Mouse (Mus musculus): ENCODE measurements around the gene Itga9.

The Itga9 gene

DNA sequence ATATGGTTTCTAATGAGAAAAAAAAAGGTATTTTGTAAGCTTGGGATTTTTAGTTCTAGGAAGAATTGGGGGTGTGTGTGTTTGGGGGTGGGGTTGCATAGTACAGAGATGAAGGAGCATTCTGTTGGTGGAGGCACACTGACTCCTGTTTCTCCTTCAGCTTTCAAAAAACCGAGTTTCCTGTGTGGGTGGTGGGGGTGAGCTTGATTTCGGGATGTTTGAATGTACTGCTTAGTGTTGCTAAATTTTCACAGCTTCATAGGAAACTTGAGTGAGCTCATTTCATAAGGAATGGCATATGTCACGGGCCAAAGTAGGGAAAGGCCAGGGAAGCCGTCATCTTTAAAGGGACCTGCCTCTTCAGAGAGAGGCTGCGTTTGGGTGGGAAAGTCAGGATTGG lies 122.5 kb downstream of the Itga9 start:
- ChIA-PET CTCF (interaction anchor here in 1 of 4 experiments (0.7 kb wide), 1 partner anchor 142 kb away, joined by 3 read pairs; no protein-coding TSS in a partner anchor), POLR2A (interaction anchor here in 1 of 4 experiments (0.6 kb wide), 1 partner anchor 32 kb away, joined by 4 read pairs; no protein-coding TSS in a partner anchor)

DNA sequence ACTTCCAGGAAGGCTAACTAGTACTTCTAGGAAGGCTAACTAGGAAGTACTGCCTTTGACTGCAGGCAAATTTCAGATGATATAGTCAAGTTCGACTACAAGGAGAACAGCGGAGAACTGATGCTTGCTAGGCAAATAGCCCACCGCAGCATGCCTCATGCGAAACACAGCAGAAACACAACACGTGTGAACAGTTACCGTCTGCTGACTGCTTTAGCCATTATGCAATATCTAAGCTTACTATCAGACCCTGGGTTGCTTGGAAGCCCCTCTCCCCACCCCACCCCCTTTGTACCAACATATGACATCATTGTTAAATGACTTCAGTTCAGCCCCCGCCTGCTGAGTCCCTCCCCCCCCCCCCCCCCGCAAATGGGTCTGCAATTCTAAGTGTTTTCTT lies 123.7 kb downstream of the Itga9 start:
- CTCF ChIA-PET, result no interaction called here
- POLR2A ChIA-PET, result interaction anchor here in 1 of 4 experiments (0.5 kb wide), 1 partner anchor 356 kb away, joined by 4 read pairs; no protein-coding TSS in a partner anchor

- CTCF ChIA-PET, result interaction anchor here in 1 of 4 experiments (0.6 kb wide), 1 partner anchor 636 kb away, joined by 3 read pairs; no protein-coding TSS in a partner anchor
- POLR2A ChIA-PET, result interaction anchor here in 3 of 4 experiments (0.5 to 0.6 kb wide), 3 partner anchors 236 to 434 kb away, joined by 3 to 5 read pairs (median 5); no protein-coding TSS in a partner anchor
Measured at GRCm38 (mm10) chr9:118730871-118731390, 124.4 kb downstream of the Itga9 start.

GRCm38 (mm10) chr9:118731650-118732049 lies 125.2 kb downstream of the Itga9 start:
- POLR2A ChIA-PET, result interaction anchor here in 1 of 4 experiments (0.6 kb wide), 1 partner anchor 237 kb away, joined by 5 read pairs; no protein-coding TSS in a partner anchor
- CTCF ChIA-PET, result interaction anchor here in 1 of 4 experiments (0.6 kb wide), 1 partner anchor 637 kb away, joined by 3 read pairs; no protein-coding TSS in a partner anchor

GRCm38 (mm10) chr9:118733601-118734000 lies 127.1 kb downstream of the Itga9 start:
- CTCF ChIA-PET, result no interaction called here

DNA sequence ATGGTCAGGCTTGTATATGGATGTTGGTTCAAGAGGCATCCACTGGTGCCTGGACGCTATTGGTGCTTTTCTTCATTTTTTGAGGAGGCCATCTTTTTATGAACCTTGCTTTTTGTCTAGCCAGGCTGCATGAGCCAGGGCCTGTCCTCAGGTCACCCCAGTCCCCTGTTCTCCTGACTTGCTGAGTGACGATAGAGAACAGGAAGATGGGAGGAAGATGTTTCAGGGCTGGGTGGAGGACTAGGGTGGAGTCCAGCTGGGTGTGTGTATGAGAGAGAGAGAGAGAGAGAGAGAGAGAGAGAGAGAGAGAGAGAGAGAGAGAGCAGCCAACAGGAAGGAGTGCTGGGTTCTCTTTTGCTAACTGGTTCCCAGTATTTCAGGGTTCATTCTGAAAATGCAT lies 130.6 kb downstream of the Itga9 start:
- ChIA-PET POLR2A (no interaction called here), CTCF (interaction anchor here in 1 of 4 experiments (0.7 kb wide), 1 partner anchor 24 kb away, joined by 4 read pairs; no protein-coding TSS in a partner anchor)

More at GRCm38 (mm10) chr9:118733601-118734000, 127.1 kb downstream of the Itga9 start:
- POLR2A ChIA-PET, result no interaction called here

DNA sequence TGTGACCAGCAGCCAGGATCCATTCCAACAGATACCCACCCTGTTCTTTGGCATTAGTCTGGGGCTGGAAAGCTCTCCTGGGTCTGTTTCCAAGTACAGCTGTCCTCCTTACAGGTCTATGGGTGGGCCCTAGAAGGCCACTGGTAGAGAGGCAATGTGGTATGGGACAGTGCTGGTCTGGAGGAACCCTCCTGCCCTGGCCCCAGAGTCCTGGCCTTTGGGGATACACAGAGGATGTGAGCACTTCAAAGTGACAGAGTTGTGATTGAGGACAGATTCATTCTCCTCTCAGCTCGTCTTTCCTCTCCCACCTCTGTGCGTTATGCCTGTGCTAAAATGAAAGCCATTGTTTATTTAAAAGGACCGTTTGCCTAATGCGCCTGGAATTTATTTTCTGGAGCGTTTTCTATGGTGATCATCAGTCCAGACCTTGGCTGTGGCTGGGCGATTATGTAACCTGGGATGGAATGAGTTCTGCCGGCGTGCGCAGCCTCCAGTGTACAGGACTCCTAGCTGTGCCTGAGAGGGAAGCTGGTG lies 131.2 kb downstream of the Itga9 start:
- POLR2A ChIA-PET, result no interaction called here
- CTCF ChIA-PET, result no interaction called here

DNA sequence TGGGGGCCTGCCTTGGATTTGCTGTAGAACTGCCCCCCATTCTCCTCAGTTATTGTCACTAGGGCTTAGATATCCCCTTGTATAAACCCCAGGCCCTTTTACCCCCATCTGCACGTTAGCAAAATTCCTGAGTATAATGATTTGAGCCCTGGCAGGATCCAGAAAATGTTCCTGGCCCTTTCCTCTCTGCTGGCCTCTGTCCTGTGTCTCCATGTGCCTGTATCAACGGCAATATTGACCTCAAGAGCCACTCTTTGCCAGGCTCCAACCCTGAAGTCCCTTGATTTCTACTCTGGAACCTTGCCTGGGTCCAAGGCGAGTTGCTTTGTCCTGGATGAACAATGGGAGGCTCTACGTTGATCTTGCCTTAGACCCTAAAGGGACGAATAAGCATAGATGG lies 131.8 kb downstream of the Itga9 start:
- ChIA-PET POLR2A (no interaction called here), CTCF (no interaction called here)

DNA sequence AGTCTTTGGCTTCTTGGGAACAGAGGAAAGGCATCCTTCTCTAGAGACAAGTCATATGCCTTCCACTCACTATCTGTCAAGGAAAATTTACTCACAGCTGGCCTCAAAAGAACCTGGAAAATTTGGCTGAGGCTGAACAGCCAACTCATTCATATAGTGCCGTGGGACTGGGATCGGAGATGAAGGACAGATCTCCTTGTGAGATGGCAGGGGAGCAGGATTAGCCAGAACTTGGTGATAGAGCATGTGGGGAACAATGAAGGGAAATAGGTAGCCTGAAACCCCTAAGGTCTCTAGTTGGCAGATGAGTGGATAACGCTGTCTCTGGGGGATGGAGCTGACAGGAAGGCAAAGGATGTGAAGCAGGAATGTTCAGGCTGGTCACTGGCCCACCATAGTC lies 132.6 kb downstream of the Itga9 start:
- CTCF ChIA-PET, result no interaction called here
- POLR2A ChIA-PET, result no interaction called here

DNA sequence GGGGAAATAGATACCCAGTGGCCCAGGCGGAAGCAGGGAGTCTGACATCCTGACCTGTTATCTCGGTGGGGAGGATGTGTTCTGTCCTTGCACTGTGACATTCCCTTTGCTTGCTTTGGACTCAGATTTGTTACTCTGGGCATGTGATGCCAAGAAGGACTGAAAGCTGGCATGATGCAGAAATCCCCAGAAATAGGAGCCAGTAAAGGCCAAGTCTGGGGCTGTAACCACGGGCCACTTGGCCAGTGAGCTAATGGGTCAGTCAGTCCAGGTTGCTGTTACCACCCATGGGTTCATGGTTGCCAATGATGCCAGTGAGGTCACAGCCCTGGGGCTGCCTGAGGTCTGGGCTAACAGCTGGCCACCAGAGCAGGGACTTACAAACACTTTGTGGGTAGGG lies 133.2 kb downstream of the Itga9 start:
- POLR2A ChIA-PET, result no interaction called here

GRCm38 (mm10) chr9:118741268-118741667 lies 134.8 kb downstream of the Itga9 start:
- ChIA-PET POLR2A (interaction anchor here in 1 of 4 experiments (0.5 kb wide), 1 partner anchor 16 kb away, joined by 3 read pairs; no protein-coding TSS in a partner anchor), CTCF (no interaction called here)

More for the DNA sequence above, 133.2 kb downstream of the Itga9 start:
- CTCF ChIA-PET, result interaction anchor here in 1 of 4 experiments (0.6 kb wide), 1 partner anchor 460 kb away, joined by 4 read pairs; no protein-coding TSS in a partner anchor

- ChIA-PET CTCF (no interaction called here), POLR2A (no interaction called here)
Measured at GRCm38 (mm10) chr9:118749335-118749949, 143.0 kb downstream of the Itga9 start.

DNA sequence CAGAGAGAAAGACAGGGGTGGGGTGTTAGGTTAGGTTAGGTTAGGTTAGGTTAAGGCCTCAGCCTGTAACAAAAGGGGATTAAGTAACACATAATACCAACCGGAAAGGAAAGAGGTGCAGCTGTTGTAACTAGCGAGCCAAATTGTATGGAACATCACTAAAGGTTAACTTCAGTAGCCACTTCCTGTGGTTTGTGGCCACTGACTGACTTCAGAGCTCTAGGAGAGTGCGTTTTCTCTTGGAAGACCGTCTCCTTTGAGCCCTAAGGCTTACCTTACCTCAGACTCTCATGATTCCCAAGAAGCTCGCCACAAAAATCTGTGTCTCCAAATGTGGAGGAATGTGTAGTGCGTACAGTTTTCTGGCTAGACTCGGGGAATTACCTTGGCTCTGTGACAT lies 144.3 kb downstream of the Itga9 start:
- ChIA-PET CTCF (no interaction called here), POLR2A (no interaction called here)

GRCm38 (mm10) chr9:118752376-118752775 lies 145.9 kb downstream of the Itga9 start:
- POLR2A ChIA-PET, result no interaction called here
- CTCF ChIA-PET, result interaction anchor here in 1 of 4 experiments (0.6 kb wide), 1 partner anchor 267 kb away, joined by 3 read pairs; no protein-coding TSS in a partner anchor

- ChIA-PET CTCF (no interaction called here), POLR2A (interaction anchor here in 1 of 4 experiments (0.6 kb wide), 2 partner anchors 53 to 200 kb away, joined by 3 to 4 read pairs; no protein-coding TSS in a partner anchor)
Measured at GRCm38 (mm10) chr9:118759462-118759861, 153.0 kb downstream of the Itga9 start.

- CTCF ChIA-PET, result interaction anchor here in 2 of 4 experiments (0.7 kb wide), 2 partner anchors 551 to 979 kb away, joined by 4 to 6 read pairs; no protein-coding TSS in a partner anchor
- POLR2A ChIA-PET, result interaction anchor here in 2 of 4 experiments (0.7 to 1.1 kb wide), 2 partner anchors 99 to 124 kb away, joined by 3 read pairs; no protein-coding TSS in a partner anchor
Measured at GRCm38 (mm10) chr9:118761953-118762590, 155.6 kb downstream of the Itga9 start.

DNA sequence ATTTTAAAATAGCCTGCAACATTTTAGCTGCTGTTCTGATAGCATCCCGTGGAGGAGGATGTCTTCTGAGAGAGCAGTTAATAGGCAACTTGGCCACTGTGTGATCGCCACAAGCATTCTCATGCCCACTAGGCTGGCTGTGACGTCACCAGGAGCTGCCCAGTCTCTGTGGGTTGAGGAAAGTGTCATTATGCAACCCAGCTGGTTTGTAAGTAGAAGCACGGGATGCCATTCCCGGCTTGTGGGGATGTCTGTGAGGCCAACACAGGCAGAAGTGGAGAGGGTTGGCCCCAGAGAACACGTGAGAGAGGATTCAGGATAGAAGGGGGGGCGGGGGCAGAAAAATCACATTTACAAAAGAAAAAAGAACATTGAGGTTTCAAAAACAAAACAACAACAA lies 156.3 kb downstream of the Itga9 start:
- CTCF ChIA-PET, result interaction anchor here in 1 of 4 experiments (0.7 kb wide), 1 partner anchor 550 kb away, joined by 6 read pairs; no protein-coding TSS in a partner anchor
- POLR2A ChIA-PET, result interaction anchor here in 3 of 4 experiments (0.7 to 1.1 kb wide), 3 partner anchors 99 to 301 kb away, joined by 3 to 5 read pairs (median 3); no protein-coding TSS in a partner anchor

DNA sequence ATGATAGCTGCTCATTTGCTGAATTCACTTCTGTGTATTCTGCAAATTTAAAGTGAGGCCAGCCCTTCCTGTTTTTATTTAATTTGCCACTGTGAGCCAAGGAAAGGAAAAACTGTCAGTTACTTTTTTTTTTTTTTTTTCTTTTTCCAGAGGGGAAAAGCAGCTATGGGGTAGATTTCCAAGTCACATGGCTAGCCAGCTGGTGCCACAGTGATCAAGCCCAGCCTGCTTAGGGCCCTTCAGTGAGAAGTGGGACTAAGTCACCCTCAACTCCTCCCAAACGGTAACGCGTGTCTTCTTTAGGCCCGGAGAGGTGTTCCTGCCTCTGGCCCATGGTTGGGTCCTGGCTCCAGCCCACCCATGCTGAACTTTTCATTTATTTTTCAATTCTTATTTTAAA lies 156.7 kb downstream of the Itga9 start:
- POLR2A ChIA-PET, result interaction anchor here in 1 of 4 experiments (0.7 kb wide), 1 partner anchor 301 kb away, joined by 5 read pairs; no protein-coding TSS in a partner anchor
- CTCF ChIA-PET, result no interaction called here

DNA sequence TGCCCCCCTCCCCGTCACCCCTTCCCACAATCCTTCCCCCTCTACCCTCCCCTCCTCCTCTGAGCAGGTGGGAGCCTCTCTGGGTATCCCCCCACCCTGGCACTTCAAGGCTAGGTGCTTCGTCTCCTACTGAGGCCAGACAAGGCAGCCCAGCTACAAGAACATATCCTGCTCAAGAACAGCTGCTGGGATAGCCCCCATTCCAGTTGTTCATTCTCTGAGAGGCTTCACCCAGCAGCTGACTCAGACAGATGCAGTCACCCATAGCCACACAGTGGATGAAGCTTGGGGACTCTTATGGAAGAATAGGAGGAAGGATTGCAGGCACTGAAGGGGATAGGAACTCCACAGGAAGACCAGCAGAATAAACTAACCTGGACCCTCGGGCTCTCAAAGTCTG lies 157.2 kb downstream of the Itga9 start:
- ChIA-PET POLR2A (interaction anchor here in 1 of 4 experiments (0.6 kb wide), 1 partner anchor 734 kb away, joined by 3 read pairs; no protein-coding TSS in a partner anchor), CTCF (no interaction called here)
